Mouse (Mus musculus) megakaryocyte progenitor cell, adult 5-6 weeks (primary cell): ENCODE results near the gene Dnah7c. TPM values are rescaled to one million over a fixed set of nuclear protein-coding genes. Genes with fewer than 3 reads are reported as not detected.
"Not testable (repeated sequence)": the region's sequence is repeated elsewhere in the genome, so short reads cannot be mapped to it uniquely, and the experiment has no call there.

ENCODE experiments used
- ATAC-seq: replicated peaks from 2 replicates; pipeline ENCODE4 v1.8.0; 2016; ENCODE audit warnings: mild to moderate bottlenecking, moderate TSS enrichment, inconsistent platforms; ENCODE audit not compliant: poor library complexity
- total RNA-seq, 2 experiments: library from RNA; stranded (forward) in 1 of 2; stranded (reverse) in 1 of 2; fragments of 157-497, 149-512 nt in 1 of 2; fragments of 200-1000 nt in 1 of 2; gene quantifications; 2 replicates each; pipeline versions ENCODE4 v1.2.3 to v1.2.4; 2015 to 2017

The Dnah7c gene
- total RNA-seq (2015): not detected in 2 replicates
- not detected in 2 replicates for total RNA-seq (2017)

- ATAC-seq: no peak
These were observed at the start of gene Dnah7c for GRCm38 (mm10) chr1:46425137-46425925. Gene Dnah7c, plus strand, starts transcription at chr1:46425592.

- not testable (repeated sequence) for ATAC-seq
These were observed 44.8 kb upstream of the Dnah7c start for GRCm38 (mm10) chr1:46380641-46381040.

GRCm38 (mm10) chr1:46394681-46395297 lies 30.6 kb upstream of the Dnah7c start:
- ATAC-seq: not testable (repeated sequence)

- no peak for ATAC-seq
These were observed 16.9 kb upstream of the Dnah7c start for GRCm38 (mm10) chr1:46408324-46409115.

DNA sequence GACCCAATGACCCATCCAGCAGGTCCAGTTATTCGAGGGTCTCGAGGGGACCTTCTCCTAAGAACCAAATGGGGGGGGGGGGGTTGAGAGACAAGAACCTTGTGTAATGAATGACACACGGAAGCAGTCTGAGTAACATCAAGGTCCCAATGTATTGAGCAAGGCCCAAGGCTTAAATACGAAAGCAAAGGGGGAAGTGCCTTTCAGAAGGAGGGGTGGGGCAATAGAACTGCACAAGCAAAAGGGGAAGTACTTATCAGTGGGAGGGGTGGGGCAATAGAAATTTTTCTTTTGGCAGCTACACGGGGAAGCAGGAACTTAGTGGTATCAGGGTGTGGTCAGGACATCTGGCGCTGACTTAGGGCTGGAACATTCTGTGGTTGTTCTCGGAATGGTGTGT lies 10.6 kb upstream of the Dnah7c start:
- ATAC-seq: peak; percentile 52; the same call in 1 of the 2 replicates

- not testable (repeated sequence) for ATAC-seq
These were observed 8.4 kb upstream of the Dnah7c start for GRCm38 (mm10) chr1:46416946-46417345.

- ATAC-seq: not testable (repeated sequence)
These were observed 6.4 kb upstream of the Dnah7c start for GRCm38 (mm10) chr1:46418966-46419365.

DNA sequence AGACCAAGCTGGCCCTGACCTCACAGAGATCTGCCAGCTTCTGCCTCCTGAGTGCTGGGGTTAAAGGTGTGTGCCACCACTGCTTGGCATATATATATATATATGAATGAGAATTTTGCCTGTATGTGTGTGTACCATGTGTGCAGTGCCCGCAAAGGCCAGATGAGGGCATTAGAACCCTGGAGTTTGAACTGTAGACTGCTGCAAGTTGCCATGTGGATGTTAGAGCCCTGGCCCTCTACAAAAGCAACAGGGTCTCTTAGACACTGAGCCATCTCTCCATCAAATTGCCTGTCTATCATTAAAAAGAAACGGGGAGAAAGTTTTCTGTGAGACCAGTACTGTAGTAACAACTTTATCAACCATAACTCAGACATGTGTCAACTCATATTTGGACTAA lies 3.0 kb downstream of the Dnah7c start:
- no peak for ATAC-seq

GRCm38 (mm10) chr1:46514671-46515070 lies 89.3 kb downstream of the Dnah7c start:
- not testable (repeated sequence) for ATAC-seq

DNA sequence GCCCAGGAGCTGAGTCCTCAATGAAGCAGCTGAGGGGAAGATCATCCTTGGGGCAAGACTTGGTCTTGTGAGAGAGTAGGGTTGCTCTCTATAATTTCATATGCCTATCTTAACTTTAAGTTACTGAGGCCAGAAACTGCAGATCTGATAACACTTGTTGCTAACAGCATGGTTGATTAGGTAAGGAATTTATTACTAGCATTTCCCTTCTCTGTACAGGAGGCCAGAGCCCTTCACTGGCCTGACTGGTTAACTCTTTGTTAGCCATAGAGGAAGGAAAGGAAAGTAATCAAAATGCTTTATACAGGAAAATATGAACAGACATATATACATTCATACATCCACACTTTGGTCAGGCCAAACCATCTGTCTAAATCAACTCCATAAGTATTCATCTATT lies 95.6 kb downstream of the Dnah7c start:
- no peak for ATAC-seq

DNA sequence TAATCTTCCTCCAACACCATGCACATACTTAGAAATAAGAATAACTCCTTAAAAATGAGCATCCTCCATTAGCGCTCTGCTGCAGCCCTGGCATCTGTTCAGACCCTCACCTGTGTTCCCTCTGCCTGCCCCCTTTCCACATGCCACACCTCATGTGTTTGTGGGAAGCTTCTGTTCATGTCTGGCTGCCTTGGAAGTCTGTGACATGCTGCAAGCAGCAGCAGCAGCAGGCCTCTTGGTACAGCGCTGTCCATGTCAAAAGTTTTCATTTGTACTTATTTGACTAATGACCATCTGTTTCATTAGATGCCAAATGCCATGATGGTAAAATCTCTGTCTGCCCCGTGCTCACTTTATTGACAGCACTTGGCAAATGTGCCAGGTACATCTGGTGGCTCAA lies 101.1 kb downstream of the Dnah7c start:
- ATAC-seq: not testable (repeated sequence)

DNA sequence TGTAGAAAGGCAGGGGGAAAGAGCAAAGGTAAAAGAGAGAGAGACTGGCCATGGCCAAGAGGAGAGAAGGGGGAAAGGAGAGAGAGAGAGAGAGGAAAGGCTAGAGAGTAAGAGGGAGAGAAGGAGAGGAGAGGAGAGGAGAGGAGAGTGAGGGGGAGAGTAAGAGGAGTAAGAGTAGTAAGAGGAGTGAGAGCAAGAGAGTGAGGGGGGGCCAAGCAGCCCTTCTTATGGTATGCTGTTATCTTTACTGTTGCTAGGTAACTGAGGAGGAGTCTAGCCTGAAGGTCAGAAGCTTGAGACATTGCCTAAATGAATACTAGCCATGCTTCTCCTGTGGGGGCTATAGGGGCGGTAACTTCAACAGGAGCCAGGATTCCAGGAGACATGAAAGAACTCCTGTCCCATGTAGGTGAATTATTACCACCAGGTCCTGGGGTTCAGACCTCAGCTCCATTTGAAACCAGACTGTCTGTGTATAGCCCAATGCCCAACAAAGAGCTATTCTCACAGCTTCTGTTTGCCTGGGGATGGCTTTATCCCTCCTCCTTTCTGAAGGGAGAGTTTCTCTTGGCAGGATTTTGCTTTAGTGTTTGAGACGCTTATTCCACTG lies 119.5 kb downstream of the Dnah7c start:
- ATAC-seq: no peak

DNA sequence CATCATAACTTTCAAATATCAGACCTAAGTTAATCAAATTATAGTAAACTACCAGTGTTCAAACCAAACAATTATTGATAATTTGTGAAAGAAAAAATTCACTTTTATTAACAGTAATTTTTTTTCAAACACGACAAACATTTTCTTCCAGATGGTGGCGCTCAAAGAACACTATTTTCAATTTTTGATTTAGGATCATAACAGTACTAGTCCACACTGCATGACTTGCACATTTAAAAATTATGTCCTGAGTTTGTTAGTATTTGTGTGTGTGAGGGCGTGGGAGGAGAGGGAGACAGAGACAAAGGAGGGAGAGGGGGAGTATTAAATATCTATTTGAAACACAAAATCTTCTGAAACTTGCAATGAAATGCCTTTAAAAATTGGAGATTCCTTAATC lies 155.0 kb downstream of the Dnah7c start:
- ATAC-seq: no peak

DNA sequence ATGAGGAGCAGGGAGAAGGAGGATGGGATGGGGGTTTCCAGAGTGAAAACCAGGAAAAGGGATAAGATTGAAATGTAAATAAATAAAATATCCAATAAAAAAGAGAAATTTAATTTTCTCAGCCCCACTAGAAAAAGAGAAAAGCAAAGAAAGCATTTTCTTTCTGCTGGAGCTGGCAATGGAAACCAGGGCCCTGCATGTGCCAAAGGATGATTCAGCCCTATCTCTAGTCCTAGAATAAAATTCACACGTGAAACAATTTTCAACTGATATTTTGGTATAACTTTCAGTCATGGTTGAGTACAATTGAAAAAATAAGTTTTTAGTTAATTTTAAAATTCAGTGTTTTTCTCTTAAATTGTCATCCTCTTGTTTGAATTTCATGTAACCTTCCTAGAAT lies 168.4 kb downstream of the Dnah7c start:
- not testable (repeated sequence) for ATAC-seq

GRCm38 (mm10) chr1:46596343-46596742 lies 171.0 kb downstream of the Dnah7c start:
- ATAC-seq: not testable (repeated sequence)

GRCm38 (mm10) chr1:46620331-46620730 lies 194.9 kb downstream of the Dnah7c start:
- no peak for ATAC-seq

DNA sequence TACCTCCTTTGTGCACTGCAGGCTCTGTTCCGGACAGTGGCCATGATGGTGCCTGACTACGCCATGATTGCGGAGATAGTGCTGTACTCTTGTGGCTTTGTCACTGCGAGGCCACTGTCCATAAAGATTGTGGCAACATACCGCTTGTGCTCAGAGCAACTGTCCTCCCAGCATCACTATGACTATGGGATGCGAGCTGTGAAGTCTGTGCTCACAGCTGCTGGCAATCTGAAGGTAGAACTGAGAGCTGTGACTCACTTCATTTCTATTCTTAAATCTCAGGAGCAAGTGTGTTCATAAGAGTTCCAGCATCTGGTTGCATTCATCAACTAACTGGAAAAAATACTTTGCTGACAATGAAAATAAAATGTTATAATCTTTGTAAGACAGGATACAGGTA lies 200.5 kb downstream of the Dnah7c start:
- ATAC-seq: not testable (repeated sequence)

DNA sequence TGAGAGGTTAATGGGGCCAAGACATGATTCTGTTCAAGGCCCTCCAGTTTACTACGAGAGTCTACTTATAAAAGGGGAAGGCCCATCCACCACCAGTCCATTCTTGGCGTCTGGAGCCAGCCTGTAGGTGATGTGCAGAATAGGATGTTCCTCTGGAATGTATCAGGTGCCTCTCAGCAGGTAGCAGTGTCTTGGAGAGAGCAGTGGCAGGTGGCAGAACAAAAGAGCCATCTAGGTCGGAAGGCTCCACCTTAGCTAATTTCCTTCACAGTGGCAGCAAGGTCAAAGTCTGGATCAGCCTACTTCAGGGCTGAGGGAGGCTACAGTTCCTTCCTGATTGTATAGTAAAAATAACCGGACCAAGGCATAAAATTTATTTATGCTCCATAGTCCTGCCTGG lies 224.4 kb downstream of the Dnah7c start:
- ATAC-seq: not testable (repeated sequence)

- ATAC-seq: not testable (repeated sequence)
These were observed 227.3 kb downstream of the Dnah7c start for GRCm38 (mm10) chr1:46652721-46653120.

DNA sequence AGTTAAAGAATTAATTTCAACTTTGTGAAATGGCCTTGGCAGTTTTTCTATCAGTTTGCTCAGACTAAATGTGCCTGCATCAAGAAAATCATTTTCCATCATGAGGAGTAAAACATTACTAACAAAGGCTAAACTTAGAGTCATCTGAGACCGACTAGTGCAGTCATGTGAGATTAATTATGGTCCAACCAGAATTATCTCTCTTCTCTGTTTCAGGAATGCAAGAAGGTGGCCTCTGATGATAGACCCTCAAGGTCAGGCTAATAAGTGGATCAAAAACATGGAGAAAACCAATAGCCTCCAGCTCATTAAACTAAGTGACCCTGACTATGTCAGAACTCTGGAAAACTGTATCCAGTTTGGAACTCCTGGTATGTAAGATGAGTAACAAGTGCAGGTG lies 299.4 kb downstream of the Dnah7c start:
- not testable (repeated sequence) for ATAC-seq

DNA sequence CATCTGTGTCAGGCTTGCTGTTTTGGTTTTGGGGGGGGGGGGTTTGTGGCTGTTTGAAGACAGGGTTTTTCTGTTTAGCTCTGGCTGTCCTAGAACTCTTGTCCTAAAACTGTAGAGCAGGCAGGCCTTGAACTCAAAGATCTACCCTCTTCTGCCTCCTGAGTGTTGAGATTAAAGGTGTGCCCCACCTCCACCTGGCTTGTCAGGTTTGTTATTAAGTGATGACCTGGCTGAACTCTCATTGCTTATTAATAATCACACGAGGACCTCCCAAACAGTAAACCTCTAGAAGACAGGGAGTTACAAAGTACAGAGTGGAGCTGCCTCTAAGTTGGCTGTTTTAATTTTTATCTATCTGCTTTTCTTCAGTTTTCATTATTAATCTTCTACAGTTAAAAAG lies 299.9 kb downstream of the Dnah7c start:
- no peak for ATAC-seq
